Mouse (Mus musculus) G1E (cell line): ENCODE measurements around the gene Traf2. TPM values are rescaled to one million over a fixed set of nuclear protein-coding genes. Genes with fewer than 3 reads are reported as not detected.

ENCODE experiments used
- ATAC-seq: 2 replicates; pipeline ENCODE4 v1.8.0; 2016; ENCODE audit warnings: mild to moderate bottlenecking; ENCODE audit not compliant: insufficient number of reproducible peaks, poor library complexity, low FRiP score, severe bottlenecking; ENCODE audit errors: extremely low read depth
- DNase-seq: peaks from one replicate; pipeline ENCODE4 v3.0.0; 2012; ENCODE audit warnings: low spot score
- H3K27me3 ChIP-seq: 2 replicates; pipeline ENCODE4 v1.6.1; 2012; ENCODE audit warnings: mild to moderate bottlenecking, low read length, inconsistent platforms; ENCODE audit not compliant: insufficient read depth
- H3K36me3 ChIP-seq: replicated peaks from 2 replicates; pipeline ENCODE3; 2012; ENCODE audit warnings: mild to moderate bottlenecking, inconsistent platforms
- H3K4me1 ChIP-seq: 2 replicates; pipeline ENCODE4 v1.6.1; 2012; ENCODE audit warnings: low read depth, low read length, inconsistent platforms, mixed read lengths; ENCODE audit not compliant: insufficient read depth
- H3K4me3 ChIP-seq: 2 replicates; pipeline ENCODE4 v1.5.1; 2012; ENCODE audit warnings: low read depth, mild to moderate bottlenecking, inconsistent platforms, low read length, moderate library complexity, mixed read lengths
- H3K9me3 ChIP-seq: replicated peaks from 2 replicates; pipeline ENCODE4 v1.6.1; 2012; ENCODE audit warnings: inconsistent platforms
- CTCF ChIP-seq: IDR thresholded peaks from 2 replicates; pipeline ENCODE4 v1.5.1; 2012; ENCODE audit warnings: low read depth, low read length, inconsistent platforms, mixed read lengths
- GATA1 ChIP-seq: IDR thresholded peaks from 2 replicates; pipeline ENCODE4 v1.6.1; 2012; ENCODE audit warnings: borderline replicate concordance, low read length, inconsistent platforms, mixed read lengths
- GATA2 ChIP-seq: IDR thresholded peaks from 2 replicates; pipeline ENCODE4 v1.6.1; 2012; ENCODE audit warnings: low read depth, low read length, inconsistent platforms, borderline replicate concordance
- POLR2AphosphoS5 ChIP-seq: IDR thresholded peaks from 2 replicates; pipeline ENCODE4 v1.6.1; 2012; ENCODE audit warnings: low read depth, low read length, inconsistent platforms; ENCODE audit not compliant: insufficient replicate concordance
- TAL1 ChIP-seq: conservative IDR thresholded peaks from 2 replicates; pipeline ENCODE4 v1.6.1; 2012; ENCODE audit warnings: low read depth, low read length, inconsistent platforms, mixed read lengths
- polyA plus RNA-seq: library from polyadenylated mRNA; stranded (reverse); fragments of >175 nt; gene quantifications from 2 replicates; pipeline ENCODE4 v1.2.3, GENCODE M21; 2012
- total RNA-seq, 2 experiments: library from RNA; stranded (forward) in 1 of 2; stranded (reverse) in 1 of 2; fragments of 200-1000 nt in 1 of 2; fragments of >200 nt in 1 of 2; fragmentation: Nextera tagmentation in 1 of 2; gene quantifications; 2 replicates each; pipeline ENCODE4 v1.2.3; 2014 to 2017

Traf2 gene
- total and polyA plus RNA-seq, 3 experiments: 7.1 to 18.1 (median 7.8) TPM

DNA sequence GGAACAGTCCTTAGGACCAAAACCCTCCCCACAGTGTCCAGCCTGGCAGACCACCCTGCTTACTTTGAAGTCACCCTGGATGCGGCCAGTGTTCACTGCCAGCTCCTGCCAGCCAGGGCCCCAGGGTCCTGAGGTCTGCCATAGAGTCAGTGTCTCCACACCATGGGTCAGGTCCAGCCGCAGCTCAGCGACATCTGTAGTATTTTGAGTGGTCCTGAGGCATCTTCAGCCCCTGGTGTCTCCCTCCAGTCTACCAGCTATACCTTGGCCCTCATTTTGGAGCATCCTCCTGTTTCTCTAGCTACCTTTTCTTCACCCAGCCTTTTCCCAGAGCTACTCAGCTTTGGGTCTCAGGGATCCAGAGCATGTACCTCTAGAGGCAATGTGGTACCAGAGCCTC is 22.6 kb upstream of the Traf2 start:
- Histone ChIP-seq H3K4me3 (no peak overlapping the region), H3K9me3 (no peaks in the 10 kb centered on the region), H3K4me1 (peaks cover 26% of the 10 kb centered on the region), H3K27me3 (no peaks in the 10 kb centered on the region), H3K36me3 (peaks cover 85% of the 10 kb centered on the region)
- TF ChIP-seq GATA2 (no peak), GATA1 (no peak), POLR2AphosphoS5 (no peak), TAL1 (no peak), CTCF (no peak)
- no peak for DNase-seq
- no peak for ATAC-seq

DNA sequence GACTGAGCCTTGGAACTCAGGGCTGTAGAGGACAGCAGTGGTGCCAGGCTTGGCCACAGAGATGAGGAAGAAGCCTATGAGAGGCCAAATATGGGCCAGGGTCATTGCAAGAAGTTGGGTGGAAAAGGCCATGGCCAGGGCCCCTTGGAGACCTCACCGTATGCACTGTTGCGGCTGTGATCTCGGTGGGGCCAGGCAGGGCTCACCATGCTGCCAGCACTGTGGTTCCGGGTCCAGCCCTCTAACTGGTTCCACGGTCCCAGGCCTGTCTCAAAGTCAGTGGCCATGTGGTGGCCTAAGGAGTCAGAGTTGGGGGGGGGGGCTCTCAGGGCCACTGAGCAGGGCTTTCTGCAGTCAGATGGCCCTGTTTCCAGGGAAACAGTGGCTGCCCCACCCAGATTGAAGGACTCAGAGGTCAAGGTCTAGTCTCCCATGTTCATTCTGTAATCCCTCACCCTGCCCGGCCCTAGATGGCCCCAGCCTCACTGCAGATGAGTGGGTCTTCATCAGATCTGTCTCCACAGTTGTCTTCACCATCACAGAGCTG is 21.8 kb upstream of the Traf2 start:
- peaks cover 18% of the 10 kb centered on the region for H3K4me1 ChIP-seq
- no peak for TF ChIP-seq CTCF
- no peak for TF ChIP-seq TAL1
- no peak for TF ChIP-seq GATA1
- no peak for TF ChIP-seq GATA2
- no peak for TF ChIP-seq POLR2AphosphoS5
- DNase-seq (no peak), ATAC-seq (no peak)
- H3K9me3 ChIP-seq: no peaks in the 10 kb centered on the region
- peaks cover 93% of the 10 kb centered on the region for H3K36me3 ChIP-seq
- no peak overlapping the region for H3K4me3 ChIP-seq
- no peaks in the 10 kb centered on the region for H3K27me3 ChIP-seq

DNA sequence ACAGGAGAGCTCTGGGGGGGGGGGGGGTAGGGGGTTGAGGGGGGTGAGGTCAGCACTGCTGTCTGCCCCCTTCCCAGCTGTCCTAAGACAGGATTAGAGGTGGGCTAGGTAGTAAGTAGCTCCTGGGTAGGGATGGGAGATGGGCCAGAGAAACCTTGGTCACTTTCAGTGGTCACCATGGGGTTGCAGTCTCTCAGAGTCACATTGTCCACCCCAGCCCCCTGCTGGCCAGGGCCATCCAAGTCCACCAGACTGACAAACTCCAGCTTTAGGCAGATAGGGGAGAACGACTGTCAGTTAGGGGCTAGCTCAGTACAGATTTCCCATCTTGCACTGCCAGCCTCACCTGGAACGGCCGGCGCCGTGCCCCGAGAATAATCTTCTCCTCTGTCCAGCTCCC is 19.8 kb upstream of the Traf2 start:
- Histone ChIP-seq H3K27me3 (no peaks in the 10 kb centered on the region), H3K9me3 (no peaks in the 10 kb centered on the region), H3K36me3 (peaks cover 97% of the 10 kb centered on the region), H3K4me1 (peaks cover 14% of the 10 kb centered on the region), H3K4me3 (no peak overlapping the region)
- DNase-seq: no peak
- no peak for TF ChIP-seq POLR2AphosphoS5
- TF ChIP-seq GATA2: no peak
- no peak for TF ChIP-seq CTCF
- TF ChIP-seq TAL1: no peak
- no peak for TF ChIP-seq GATA1
- no peak for ATAC-seq

DNA sequence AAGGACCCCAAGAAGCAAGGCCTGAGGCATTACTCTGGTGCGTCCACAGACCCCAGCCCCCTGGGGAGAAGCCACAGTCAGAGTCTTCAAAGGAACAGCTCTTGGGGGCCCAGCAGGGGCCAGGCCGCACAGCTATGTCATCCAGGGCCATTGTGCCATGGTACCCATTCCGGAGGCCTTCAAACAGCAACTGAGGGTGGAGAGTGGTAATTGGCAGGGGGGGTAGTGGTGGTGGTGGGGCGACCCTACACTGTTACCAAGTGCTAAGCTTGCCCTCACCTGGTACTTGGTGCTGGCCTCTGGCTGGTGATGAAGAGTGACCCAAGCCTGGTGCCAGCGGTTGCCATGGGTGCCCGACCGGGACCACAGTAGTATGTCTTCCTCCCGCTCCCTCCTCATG is 19.0 kb upstream of the Traf2 start:
- DNase-seq: no peak
- TF ChIP-seq GATA1: no peak
- TF ChIP-seq POLR2AphosphoS5: no peak
- no peak for TF ChIP-seq TAL1
- no peak for TF ChIP-seq CTCF
- no peak for TF ChIP-seq GATA2
- Histone ChIP-seq H3K36me3 (peaks cover 97% of the 10 kb centered on the region), H3K9me3 (no peaks in the 10 kb centered on the region), H3K4me3 (no peak overlapping the region), H3K27me3 (no peaks in the 10 kb centered on the region), H3K4me1 (peaks cover 12% of the 10 kb centered on the region)
- no peak for ATAC-seq

DNA sequence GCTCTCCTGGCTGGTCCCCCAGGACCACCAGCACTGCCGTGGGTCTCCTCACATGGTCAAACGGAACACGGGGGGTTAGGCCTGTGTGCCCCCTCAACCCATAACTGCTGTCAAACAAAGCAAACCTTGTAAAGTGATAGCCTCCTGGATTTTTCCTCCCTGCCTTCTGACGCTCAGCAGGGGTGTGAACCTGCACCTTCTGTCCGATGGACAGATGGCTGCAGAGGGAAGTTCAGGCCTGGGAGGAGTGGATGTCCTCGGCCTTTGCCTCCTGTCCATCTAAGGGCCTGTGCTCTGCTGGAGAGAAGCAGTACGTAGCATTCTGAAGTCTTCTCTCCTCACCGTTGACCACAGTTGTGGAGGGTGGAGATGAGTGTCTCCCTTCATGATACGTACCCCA is 15.2 kb upstream of the Traf2 start:
- ATAC-seq: no peak
- peaks cover 85% of the 10 kb centered on the region for H3K36me3 ChIP-seq
- no peak overlapping the region for H3K4me3 ChIP-seq
- H3K9me3 ChIP-seq: no peaks in the 10 kb centered on the region
- DNase-seq: no peak
- no peaks in the 10 kb centered on the region for H3K27me3 ChIP-seq
- peaks cover 39% of the 10 kb centered on the region for H3K4me1 ChIP-seq
- TF ChIP-seq TAL1: no peak
- no peak for TF ChIP-seq GATA1
- TF ChIP-seq GATA2: no peak
- TF ChIP-seq POLR2AphosphoS5: no peak
- TF ChIP-seq CTCF: no peak

DNA sequence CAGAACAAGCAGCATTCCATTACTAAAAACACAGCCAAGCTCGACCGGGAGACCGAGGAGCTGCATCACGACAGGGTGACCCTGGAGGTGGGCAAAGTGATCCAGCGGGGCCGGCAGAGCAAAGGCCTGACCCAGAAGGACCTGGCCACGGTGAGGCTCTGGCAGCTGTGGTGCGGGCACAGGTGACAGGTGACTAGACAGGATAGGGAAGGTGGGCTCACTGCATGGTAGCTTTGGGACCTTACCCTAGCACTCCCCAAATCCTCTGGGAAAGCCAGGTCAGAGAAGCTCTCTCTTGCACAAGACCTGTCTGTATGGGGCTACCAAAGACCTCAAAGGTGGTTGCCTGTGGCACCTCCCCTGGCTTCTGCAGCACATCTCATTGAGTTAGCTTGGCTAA is 13.8 kb upstream of the Traf2 start:
- DNase-seq (no peak), ATAC-seq (no peak)
- TF ChIP-seq CTCF (no peak), GATA2 (no peak), TAL1 (no peak), GATA1 (no peak), POLR2AphosphoS5 (no peak)
- H3K36me3 ChIP-seq: peaks cover 72% of the 10 kb centered on the region
- H3K27me3 ChIP-seq: no peaks in the 10 kb centered on the region
- no peaks in the 10 kb centered on the region for H3K9me3 ChIP-seq
- no peak overlapping the region for H3K4me3 ChIP-seq
- peaks cover 47% of the 10 kb centered on the region for H3K4me1 ChIP-seq
